Mouse (Mus musculus) ES-E14 (cell line): ENCODE data around the gene Prkaca.

Experiments used
- CHD2 ChIP-seq: IDR thresholded peaks from 2 replicates; pipeline ENCODE4 v1.6.1; 2014; ENCODE audit warnings: mild to moderate bottlenecking, low read depth, low read length, inconsistent platforms
- HCFC1 ChIP-seq: IDR thresholded peaks from 2 replicates; pipeline ENCODE4 v1.6.1; 2012; ENCODE audit warnings: low read length, inconsistent platforms, borderline replicate concordance; ENCODE audit not compliant: insufficient read depth
- MAFK ChIP-seq: IDR thresholded peaks from 2 replicates; pipeline ENCODE4 v1.6.1; 2014; ENCODE audit warnings: mild to moderate bottlenecking, low read depth, low read length, inconsistent platforms; ENCODE audit not compliant: insufficient read depth
- ZC3H11A ChIP-seq: IDR thresholded peaks from 2 replicates; pipeline ENCODE4 v1.6.1; 2012; ENCODE audit warnings: low read depth, mild to moderate bottlenecking, inconsistent platforms, low read length, borderline replicate concordance

DNA sequence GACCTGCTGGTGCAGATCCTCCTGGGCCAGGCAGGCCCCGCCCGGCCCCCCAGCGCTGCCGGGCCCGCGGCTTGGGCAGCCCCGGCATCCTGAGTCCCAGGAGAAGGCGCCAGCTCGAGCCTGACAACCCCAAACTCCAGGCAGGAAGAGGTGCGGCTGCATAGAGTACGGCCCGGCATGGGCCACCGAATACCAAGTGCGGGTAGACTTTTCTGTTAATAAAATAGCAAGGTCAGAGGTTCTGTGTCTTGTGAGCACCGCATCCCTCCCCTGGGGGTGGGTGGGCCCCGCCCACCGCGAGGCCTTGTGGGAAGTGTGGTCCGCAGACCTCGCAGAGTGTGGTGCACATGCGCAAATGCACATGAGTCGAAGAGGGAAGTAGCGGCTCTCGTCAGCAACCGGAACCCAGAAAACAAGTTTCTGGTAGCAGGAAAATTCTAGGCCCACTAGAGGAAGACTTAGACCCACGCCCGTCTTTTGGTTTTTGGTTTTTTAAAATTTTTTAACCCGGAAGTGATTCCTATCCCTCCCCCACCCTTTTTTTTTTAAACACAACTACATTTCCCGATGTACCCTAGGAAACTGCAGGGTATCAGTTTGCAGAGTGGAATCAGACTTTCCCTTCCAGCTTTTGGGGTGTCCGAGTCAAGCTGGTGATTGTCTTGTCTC, 31.9 kb downstream of the Prkaca start:
- peak; percentile 89 for TF ChIP-seq HCFC1
- TF ChIP-seq ZC3H11A, result no peak
- TF ChIP-seq CHD2, result peak; percentile 73; the same call in 1 of the 2 replicates
- TF ChIP-seq MAFK, result no peak
